Mouse (Mus musculus) adrenal gland, postnatal 25 days (tissue): ENCODE measurements around the gene Gm10320. TPM values are rescaled to one million over a fixed set of nuclear protein-coding genes. Genes with fewer than 3 reads are reported as not detected.

Source experiments
- DNase-seq: peaks from one replicate; pipeline ENCODE4 v3.0.0; 2021; ENCODE audit warnings: mixed read lengths
- total RNA-seq: library from RNA; stranded (reverse); gene quantifications from 2 replicates; pipeline ENCODE4 v1.2.3, GENCODE M21; 2021

The Gm10320 gene
- total RNA-seq, 1 experiment from 2014 or later = not detected

- no peak for DNase-seq
Observed at GRCm38 (mm10) chr13:98456398-98456797, 35.4 kb downstream of the Gm10320 start.

- DNase-seq = no peak
Observed at GRCm38 (mm10) chr13:98455646-98456045, 36.2 kb downstream of the Gm10320 start.

GRCm38 (mm10) chr13:98454224-98454967 is 37.4 kb downstream of the Gm10320 start:
- DNase-seq = no peak

DNA sequence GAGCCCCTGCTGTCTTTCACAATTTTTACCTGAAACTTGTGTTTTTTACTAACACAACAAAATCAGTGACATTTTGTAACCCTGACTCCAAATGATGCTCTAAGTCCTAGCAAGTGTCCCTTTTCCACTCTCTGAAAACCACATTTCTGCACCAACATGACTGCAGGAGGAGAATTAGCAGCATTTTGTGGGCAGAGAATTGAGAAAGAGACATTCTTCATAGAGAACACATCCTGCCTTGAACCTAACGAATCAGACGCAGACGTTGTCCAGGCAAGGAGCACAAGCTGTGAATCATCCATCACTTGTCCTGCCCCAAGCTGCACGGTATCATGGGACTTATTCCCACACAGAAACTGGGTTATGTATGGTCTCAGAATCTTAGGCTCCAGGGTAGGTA is 38.7 kb downstream of the Gm10320 start:
- no peak for DNase-seq

- no peak for DNase-seq
Observed at GRCm38 (mm10) chr13:98448696-98449095, 43.1 kb downstream of the Gm10320 start.

- DNase-seq = no peak
Observed at GRCm38 (mm10) chr13:98447741-98448140, 44.1 kb downstream of the Gm10320 start.

- DNase-seq = no peak
Observed at GRCm38 (mm10) chr13:98445391-98446125, 46.2 kb downstream of the Gm10320 start.

- no peak for DNase-seq
Observed at GRCm38 (mm10) chr13:98441001-98441400, 50.8 kb downstream of the Gm10320 start.

- DNase-seq = no peak
Observed at GRCm38 (mm10) chr13:98440293-98440952, 51.4 kb downstream of the Gm10320 start.

Other genes starting within 250 kb of the Gm10320 start
- 15.1 and 19.1 TPM in 2 replicates for gene Utp15, start 229.0 kb downstream of the Gm10320 start, total RNA-seq
- 22.9 and 29.1 TPM in 2 replicates for gene Ankra2, start 228.9 kb downstream of the Gm10320 start, total RNA-seq
- not detected in 2 replicates for gene Gm21976, start 212.1 kb downstream of the Gm10320 start, total RNA-seq
- gene Btf3, start 175.0 kb downstream of the Gm10320 start, total RNA-seq = 357 and 391 TPM in 2 replicates
- 0.30 and 0.48 TPM in 2 replicates for gene Foxd1, start 137.8 kb downstream of the Gm10320 start, total RNA-seq
- gene Tmem174, start 145.4 kb upstream of the Gm10320 start, total RNA-seq = not detected in 2 replicates
- not detected in 2 replicates for gene Tmem171, start 202.8 kb upstream of the Gm10320 start, total RNA-seq